Mouse (Mus musculus): ENCODE data around the gene Inpp5k. TPM values are rescaled to one million over a fixed set of nuclear protein-coding genes. Genes with fewer than 3 reads are reported as not detected.
"Not testable (repeated sequence)": the region's sequence is repeated elsewhere in the genome, so short reads cannot be mapped to it uniquely, and the experiment has no call there.

Inpp5k gene
- polyA plus RNA-seq, 1 experiment from 2014 or later = 26.2 TPM

DNA sequence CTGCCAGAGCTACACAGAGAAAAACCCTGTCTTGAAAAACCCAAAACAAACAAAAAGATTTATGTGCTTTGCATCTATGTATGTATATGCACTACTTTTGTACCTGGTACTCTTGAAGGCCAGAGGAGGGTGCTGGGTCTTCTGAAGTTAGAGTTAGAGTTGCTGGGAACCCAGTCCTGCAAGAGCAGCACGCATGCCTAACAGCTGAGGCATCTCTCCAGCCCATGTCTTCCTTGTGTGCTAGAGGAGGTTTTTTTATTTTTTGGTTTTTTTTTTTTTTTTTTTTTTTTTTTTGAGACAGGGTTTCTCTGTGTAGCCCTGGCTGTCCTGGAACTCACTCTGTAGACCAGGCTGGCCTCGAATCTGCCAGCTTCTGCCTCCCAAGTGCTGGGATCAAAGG is 57.3 kb downstream of the Inpp5k start:
- Histone ChIP-seq H3K27ac (ENCODE audit: low read depth, low read length) (no peak overlapping the region), H3K4me1 (ENCODE audit: control insufficient read depth, insufficient read depth, low read length) (no peaks in the 10 kb centered on the region), H3K4me2 (ENCODE audit: low read depth) (no peak overlapping the region), H3K9ac (ENCODE audit: low read length) (no peak overlapping the region), H3K4me3 (ENCODE audit: low read depth, low read length) (no peak overlapping the region), H3K36me3 (ENCODE audit: control insufficient read depth, insufficient read depth, low read length) (peaks cover 5% of the 10 kb centered on the region), H3K27me3 (ENCODE audit: control insufficient read depth, insufficient read depth, low read length) (no peaks in the 10 kb centered on the region), H3K9me3 (ENCODE audit: control insufficient read depth, low read length) (no peaks in the 10 kb centered on the region)
- no peak for DNase-seq (ENCODE audit: low spot score)
- WGBS = 96% methylated on average over 2 of the region's 2 CpGs
- no peak for ATAC-seq (ENCODE audit: insufficient read depth, low FRiP score, low TSS enrichment)

DNA sequence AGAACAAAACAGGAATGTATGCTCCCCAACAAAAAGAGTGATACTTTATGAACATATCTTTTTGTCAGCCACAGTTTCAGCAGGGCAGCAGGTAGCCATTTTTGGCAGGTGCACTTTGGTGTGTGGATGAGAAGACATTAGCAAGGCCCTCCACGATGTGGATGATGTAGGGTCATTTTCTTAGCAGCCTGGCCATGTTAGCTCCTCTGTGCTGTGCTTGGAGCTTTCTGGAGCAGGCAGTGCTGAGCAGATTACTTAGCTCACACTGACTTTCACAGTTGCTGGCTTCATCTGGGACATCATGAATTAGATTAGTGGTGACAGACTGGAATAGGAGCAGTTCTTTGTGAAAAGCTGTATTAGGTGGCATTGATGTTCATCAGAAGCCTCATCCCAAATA is 59.2 kb downstream of the Inpp5k start:
- no peak for DNase-seq (ENCODE audit: low spot score)
- no peaks in the 10 kb centered on the region for H3K9me3 ChIP-seq (ENCODE audit: control insufficient read depth, low read length)
- no peaks in the 10 kb centered on the region for H3K4me1 ChIP-seq (ENCODE audit: control insufficient read depth, insufficient read depth, low read length)

GRCm38 (mm10) chr11:75691047-75691446 is 60.3 kb downstream of the Inpp5k start:
- Histone ChIP-seq H3K9me3 (ENCODE audit: control insufficient read depth, low read length) (no peaks in the 10 kb centered on the region), H3K4me3 (ENCODE audit: low read depth, low read length) (no peak overlapping the region), H3K36me3 (ENCODE audit: control insufficient read depth, insufficient read depth, low read length) (peaks cover 3% of the 10 kb centered on the region; the same call in 1 of the 2 replicates), H3K4me1 (ENCODE audit: control insufficient read depth, insufficient read depth, low read length) (no peaks in the 10 kb centered on the region), H3K9ac (ENCODE audit: low read length) (no peak overlapping the region), H3K27me3 (ENCODE audit: control insufficient read depth, insufficient read depth, low read length) (no peaks in the 10 kb centered on the region), H3K27ac (ENCODE audit: low read depth, low read length) (no peak overlapping the region), H3K4me2 (ENCODE audit: low read depth) (no peak overlapping the region)
- ATAC-seq (ENCODE audit: insufficient read depth, low FRiP score, low TSS enrichment) (no peak), DNase-seq (ENCODE audit: low spot score) (no peak)

More for the DNA sequence above, 59.2 kb downstream of the Inpp5k start:
- ATAC-seq (ENCODE audit: insufficient read depth, low FRiP score, low TSS enrichment) = no peak
- Histone ChIP-seq H3K4me2 (ENCODE audit: low read depth) (no peak overlapping the region), H3K27me3 (ENCODE audit: control insufficient read depth, insufficient read depth, low read length) (no peaks in the 10 kb centered on the region), H3K4me3 (ENCODE audit: low read depth, low read length) (no peak overlapping the region), H3K9ac (ENCODE audit: low read length) (no peak overlapping the region), H3K27ac (ENCODE audit: low read depth, low read length) (no peak overlapping the region), H3K36me3 (ENCODE audit: control insufficient read depth, insufficient read depth, low read length) (peaks cover 3% of the 10 kb centered on the region; the same call in 1 of the 2 replicates)
- 88% methylated on average over 1 of the region's 1 CpGs for WGBS

DNA sequence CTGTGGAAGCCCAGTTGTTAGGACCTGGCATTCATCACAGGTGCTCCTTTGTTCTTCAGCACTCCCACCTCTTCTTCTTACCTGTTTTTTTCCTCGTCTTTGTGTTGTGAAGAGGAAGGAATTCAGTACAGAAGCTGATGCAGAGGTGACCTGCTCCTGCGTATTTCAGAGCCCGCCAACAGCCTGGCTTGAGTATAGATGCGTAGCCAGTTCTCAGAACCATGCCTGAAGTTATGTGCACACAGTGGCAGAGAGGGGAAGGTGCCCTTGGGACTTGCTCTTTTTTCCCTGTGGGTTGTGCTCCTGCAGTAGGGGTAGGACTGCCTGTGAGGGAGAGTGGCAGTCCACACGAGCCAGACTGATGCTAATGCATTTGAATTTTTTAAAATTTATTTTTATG is 62.8 kb downstream of the Inpp5k start:
- no peak for ATAC-seq (ENCODE audit: insufficient read depth, low FRiP score, low TSS enrichment)

DNA sequence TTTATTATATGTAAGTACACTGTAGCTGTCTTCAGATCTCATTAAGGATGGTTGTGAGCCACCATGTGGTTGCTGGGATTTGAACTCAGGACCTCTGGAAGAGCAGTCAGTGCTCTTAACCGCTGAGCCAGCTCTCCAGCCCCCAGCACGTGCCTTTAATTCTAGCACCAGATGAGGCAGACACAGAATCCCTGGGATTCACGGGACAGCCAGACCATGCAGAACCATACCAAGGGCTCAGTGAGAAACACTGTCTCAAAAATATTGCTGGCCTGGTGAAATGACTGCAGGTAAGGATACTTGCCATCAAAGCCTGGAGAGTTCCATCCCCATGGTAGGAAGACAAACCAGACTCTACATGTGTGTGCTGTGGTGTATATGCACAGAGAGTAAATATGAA is 66.7 kb downstream of the Inpp5k start:
- H3K27ac ChIP-seq (ENCODE audit: low read depth, low read length); DNase-seq (ENCODE audit: low spot score); H3K4me1 ChIP-seq (ENCODE audit: control insufficient read depth, insufficient read depth, low read length); H3K4me2 ChIP-seq (ENCODE audit: low read depth); H3K27me3 ChIP-seq (ENCODE audit: control insufficient read depth, insufficient read depth, low read length); H3K36me3 ChIP-seq (ENCODE audit: control insufficient read depth, insufficient read depth, low read length); H3K9me3 ChIP-seq (ENCODE audit: control insufficient read depth, low read length); ATAC-seq (ENCODE audit: insufficient read depth, low FRiP score, low TSS enrichment); H3K4me3 ChIP-seq (ENCODE audit: low read depth, low read length); H3K9ac ChIP-seq (ENCODE audit: low read length): not testable (repeated sequence)
- WGBS = 98% methylated on average over 3 of the region's 3 CpGs

More for the DNA sequence above, 62.8 kb downstream of the Inpp5k start:
- no peaks in the 10 kb centered on the region for H3K27me3 ChIP-seq (ENCODE audit: control insufficient read depth, insufficient read depth, low read length)
- H3K4me2 ChIP-seq (ENCODE audit: low read depth) = no peak overlapping the region
- no peak for DNase-seq (ENCODE audit: low spot score)
- WGBS = 94% methylated on average over 5 of the region's 5 CpGs
- no peak overlapping the region for H3K27ac ChIP-seq (ENCODE audit: low read depth, low read length)
- peaks cover 3% of the 10 kb centered on the region; the same call in 1 of the 2 replicates for H3K36me3 ChIP-seq (ENCODE audit: control insufficient read depth, insufficient read depth, low read length)
- no peak overlapping the region for H3K4me3 ChIP-seq (ENCODE audit: low read depth, low read length)
- H3K9me3 ChIP-seq (ENCODE audit: control insufficient read depth, low read length) = no peaks in the 10 kb centered on the region
- no peak overlapping the region for H3K9ac ChIP-seq (ENCODE audit: low read length)
- no peaks in the 10 kb centered on the region for H3K4me1 ChIP-seq (ENCODE audit: control insufficient read depth, insufficient read depth, low read length)

Other genes with a start within 250 kb of the Inpp5k start
- 84.0 and 87.0 TPM in 2 replicates for gene Serpinf1, start 208.3 kb upstream of the Inpp5k start, polyA plus RNA-seq (2014; fragmentation: Nextera tagmentation; extraction: Ambion mirVana)
- gene Serpinf2, start 191.4 kb upstream of the Inpp5k start, polyA plus RNA-seq (2014; fragmentation: Nextera tagmentation; extraction: Ambion mirVana) = 0.15 and 0.17 TPM in 2 replicates
- 5.3 and 6.2 TPM in 2 replicates for gene Wdr81, start 176.3 kb upstream of the Inpp5k start, polyA plus RNA-seq (2014; fragmentation: Nextera tagmentation; extraction: Ambion mirVana)
- 8.7 and 11.0 TPM in 2 replicates for gene Tlcd2, start 169.3 kb upstream of the Inpp5k start, polyA plus RNA-seq (2014; fragmentation: Nextera tagmentation; extraction: Ambion mirVana)
- 113 and 123 TPM in 2 replicates for gene Prpf8, start 144.2 kb upstream of the Inpp5k start, polyA plus RNA-seq (2014; fragmentation: Nextera tagmentation; extraction: Ambion mirVana)
- 0.50 and 0.56 TPM in 2 replicates for gene Rilp, start 120.9 kb upstream of the Inpp5k start, polyA plus RNA-seq (2014; fragmentation: Nextera tagmentation; extraction: Ambion mirVana)
- gene Scarf1, start 117.4 kb upstream of the Inpp5k start, polyA plus RNA-seq (2014; fragmentation: Nextera tagmentation; extraction: Ambion mirVana) = 4.4 and 4.8 TPM in 2 replicates
- gene Slc43a2, start 99.3 kb upstream of the Inpp5k start, polyA plus RNA-seq (2014; fragmentation: Nextera tagmentation; extraction: Ambion mirVana) = 5.6 and 6.6 TPM in 2 replicates
- gene Pitpna, start 42.9 kb upstream of the Inpp5k start, polyA plus RNA-seq (2014; fragmentation: Nextera tagmentation; extraction: Ambion mirVana) = 90.5 TPM in 2 replicates
- 13.0 and 13.8 TPM in 2 replicates for gene Myo1c, start 19.5 kb downstream of the Inpp5k start, polyA plus RNA-seq (2014; fragmentation: Nextera tagmentation; extraction: Ambion mirVana)
- 125 and 134 TPM in 2 replicates for gene Crk, start 48.3 kb downstream of the Inpp5k start, polyA plus RNA-seq (2014; fragmentation: Nextera tagmentation; extraction: Ambion mirVana)
- 1,480 and 1,520 TPM in 2 replicates for gene Ywhae, start 101.9 kb downstream of the Inpp5k start, polyA plus RNA-seq (2014; fragmentation: Nextera tagmentation; extraction: Ambion mirVana)
- gene Doc2b, start 165.1 kb downstream of the Inpp5k start, polyA plus RNA-seq (2014; fragmentation: Nextera tagmentation; extraction: Ambion mirVana) = 0.23 and 0.26 TPM in 2 replicates

Measured in neural tube, embryonic 11.5 days (tissue).